Mouse (Mus musculus): ENCODE measurements at regions not wholly inside any gene's neighbourhood (a gene's known extent, or its start where the extent isn't known, plus 50 kb on each side); places are given as distances from the start of the nearest gene placed in this dataset.

GRCm38 (mm10) chr2:118025829-118026735 lies 85.6 kb upstream of the Thbs1 start:
- DNase-seq (ENCODE audit: low spot score): no peak
- no peaks in the 10 kb centered on the region for H3K27me3 ChIP-seq (ENCODE audit: control insufficient read depth, insufficient read depth, low read length)

GRCm38 (mm10) chr2:118028881-118029280 lies 82.8 kb upstream of the Thbs1 start:
- Histone ChIP-seq H3K27ac (ENCODE audit: low read depth, low read length) (no peak overlapping the region), H3K9me3 (ENCODE audit: control insufficient read depth, low read length) (no peaks in the 10 kb centered on the region), H3K36me3 (ENCODE audit: control insufficient read depth, insufficient read depth, low read length) (no peaks in the 10 kb centered on the region), H3K4me3 (ENCODE audit: low read depth, low read length) (no peak overlapping the region), H3K4me1 (ENCODE audit: control insufficient read depth, insufficient read depth, low read length) (no peaks in the 10 kb centered on the region), H3K4me2 (ENCODE audit: low read depth) (no peak overlapping the region), H3K9ac (ENCODE audit: low read length) (no peak overlapping the region), H3K27me3 (ENCODE audit: control insufficient read depth, insufficient read depth, low read length) (no peaks in the 10 kb centered on the region)
- DNase-seq (ENCODE audit: low spot score) (no peak), ATAC-seq (ENCODE audit: insufficient read depth, low FRiP score, low TSS enrichment) (no peak)
- 75% methylated on average over 1 of the region's 1 CpGs for WGBS

More at GRCm38 (mm10) chr2:118025829-118026735, 85.6 kb upstream of the Thbs1 start:
- no peaks in the 10 kb centered on the region for H3K4me1 ChIP-seq (ENCODE audit: control insufficient read depth, insufficient read depth, low read length)
- WGBS: 76% methylated on average over 6 of the region's 6 CpGs
- H3K9me3 ChIP-seq (ENCODE audit: control insufficient read depth, low read length): no peaks in the 10 kb centered on the region
- ATAC-seq (ENCODE audit: insufficient read depth, low FRiP score, low TSS enrichment): no peak
- H3K4me2 ChIP-seq (ENCODE audit: low read depth): no peak overlapping the region
- H3K4me3 ChIP-seq (ENCODE audit: low read depth, low read length): no peak overlapping the region
- H3K9ac ChIP-seq (ENCODE audit: low read length): no peak overlapping the region
- H3K27ac ChIP-seq (ENCODE audit: low read depth, low read length): no peak overlapping the region
- no peaks in the 10 kb centered on the region for H3K36me3 ChIP-seq (ENCODE audit: control insufficient read depth, insufficient read depth, low read length)

DNA sequence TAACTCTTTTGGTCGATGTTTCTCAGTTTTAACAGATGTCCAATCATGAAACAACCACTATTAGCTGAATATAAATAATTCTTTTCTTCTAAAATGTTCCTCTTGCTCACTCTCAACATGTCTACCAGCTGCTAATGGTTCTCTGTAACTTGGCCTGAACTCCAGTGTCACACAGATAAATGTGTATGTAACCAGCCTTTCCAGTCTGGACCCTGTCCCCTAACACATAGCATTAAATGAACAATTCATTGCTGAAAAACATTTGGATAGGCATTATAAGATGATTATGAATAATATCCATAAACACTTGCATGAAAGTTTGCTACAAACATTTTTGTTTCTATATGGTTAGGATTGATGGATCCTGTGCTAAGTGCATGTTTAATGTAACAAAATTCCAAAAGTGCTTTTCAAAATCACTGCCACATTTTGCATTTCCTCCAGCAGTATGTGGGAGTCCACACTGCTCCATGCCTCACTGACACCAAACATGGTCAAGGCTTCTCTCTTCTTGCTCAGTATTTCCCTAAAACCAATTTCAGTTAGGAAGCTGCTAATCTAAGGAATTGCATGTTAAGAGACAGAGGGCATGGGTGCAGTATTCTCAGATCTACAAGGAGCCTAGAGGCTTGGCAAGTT lies 82.1 kb upstream of the Thbs1 start:
- H3K4me1 ChIP-seq (ENCODE audit: control insufficient read depth, insufficient read depth, low read length): no peaks in the 10 kb centered on the region
- no peak for ATAC-seq (ENCODE audit: insufficient read depth, low FRiP score, low TSS enrichment)
- DNase-seq (ENCODE audit: low spot score): no peak
- H3K27me3 ChIP-seq (ENCODE audit: control insufficient read depth, insufficient read depth, low read length): no peaks in the 10 kb centered on the region
- no peak overlapping the region for H3K4me3 ChIP-seq (ENCODE audit: low read depth, low read length)
- H3K9ac ChIP-seq (ENCODE audit: low read length): no peak overlapping the region
- no peak overlapping the region for H3K4me2 ChIP-seq (ENCODE audit: low read depth)
- no peak overlapping the region for H3K27ac ChIP-seq (ENCODE audit: low read depth, low read length)
- H3K9me3 ChIP-seq (ENCODE audit: control insufficient read depth, low read length): no peaks in the 10 kb centered on the region
- WGBS: 68% methylated on average over 1 of the region's 1 CpGs
- H3K36me3 ChIP-seq (ENCODE audit: control insufficient read depth, insufficient read depth, low read length): no peaks in the 10 kb centered on the region

- Histone ChIP-seq H3K4me1 (ENCODE audit: control insufficient read depth, insufficient read depth, low read length) (no peaks in the 10 kb centered on the region), H3K9ac (ENCODE audit: low read length) (no peak overlapping the region), H3K4me2 (ENCODE audit: low read depth) (no peak overlapping the region), H3K27me3 (ENCODE audit: control insufficient read depth, insufficient read depth, low read length) (no peaks in the 10 kb centered on the region), H3K4me3 (ENCODE audit: low read depth, low read length) (no peak overlapping the region), H3K27ac (ENCODE audit: low read depth, low read length) (no peak overlapping the region), H3K9me3 (ENCODE audit: control insufficient read depth, low read length) (no peaks in the 10 kb centered on the region), H3K36me3 (ENCODE audit: control insufficient read depth, insufficient read depth, low read length) (no peaks in the 10 kb centered on the region)
- no peak for DNase-seq (ENCODE audit: low spot score)
- 70% methylated on average over 2 of the region's 2 CpGs for WGBS
- ATAC-seq (ENCODE audit: insufficient read depth, low FRiP score, low TSS enrichment): no peak
Measured at GRCm38 (mm10) chr2:118031662-118032061, 80.0 kb upstream of the Thbs1 start.

- Histone ChIP-seq H3K27ac (ENCODE audit: low read depth, low read length) (no peak overlapping the region), H3K4me2 (ENCODE audit: low read depth) (no peak overlapping the region), H3K4me1 (ENCODE audit: control insufficient read depth, insufficient read depth, low read length) (no peaks in the 10 kb centered on the region), H3K27me3 (ENCODE audit: control insufficient read depth, insufficient read depth, low read length) (no peaks in the 10 kb centered on the region), H3K4me3 (ENCODE audit: low read depth, low read length) (no peak overlapping the region), H3K9me3 (ENCODE audit: control insufficient read depth, low read length) (no peaks in the 10 kb centered on the region), H3K36me3 (ENCODE audit: control insufficient read depth, insufficient read depth, low read length) (no peaks in the 10 kb centered on the region), H3K9ac (ENCODE audit: low read length) (no peak overlapping the region)
- ATAC-seq (ENCODE audit: insufficient read depth, low FRiP score, low TSS enrichment) (no peak), DNase-seq (ENCODE audit: low spot score) (no peak)
- 87% methylated on average over 4 of the region's 4 CpGs for WGBS
Measured at GRCm38 (mm10) chr2:118033377-118033776, 78.3 kb upstream of the Thbs1 start.

GRCm38 (mm10) chr2:118034026-118034425 lies 77.7 kb upstream of the Thbs1 start:
- Histone ChIP-seq H3K27me3 (ENCODE audit: control insufficient read depth, insufficient read depth, low read length) (no peaks in the 10 kb centered on the region), H3K4me2 (ENCODE audit: low read depth) (no peak overlapping the region), H3K27ac (ENCODE audit: low read depth, low read length) (no peak overlapping the region), H3K36me3 (ENCODE audit: control insufficient read depth, insufficient read depth, low read length) (no peaks in the 10 kb centered on the region), H3K4me1 (ENCODE audit: control insufficient read depth, insufficient read depth, low read length) (no peaks in the 10 kb centered on the region), H3K4me3 (ENCODE audit: low read depth, low read length) (no peak overlapping the region), H3K9me3 (ENCODE audit: control insufficient read depth, low read length) (no peaks in the 10 kb centered on the region), H3K9ac (ENCODE audit: low read length) (no peak overlapping the region)
- no peak for ATAC-seq (ENCODE audit: insufficient read depth, low FRiP score, low TSS enrichment)
- 88% methylated on average over 3 of the region's 3 CpGs for WGBS
- no peak for DNase-seq (ENCODE audit: low spot score)

GRCm38 (mm10) chr2:118035333-118035732 lies 76.3 kb upstream of the Thbs1 start:
- WGBS: 93% methylated on average over 1 of the region's 1 CpGs
- H3K9ac ChIP-seq (ENCODE audit: low read length): no peak overlapping the region
- H3K4me3 ChIP-seq (ENCODE audit: low read depth, low read length): no peak overlapping the region
- no peaks in the 10 kb centered on the region for H3K36me3 ChIP-seq (ENCODE audit: control insufficient read depth, insufficient read depth, low read length)
- ATAC-seq (ENCODE audit: insufficient read depth, low FRiP score, low TSS enrichment) (no peak), DNase-seq (ENCODE audit: low spot score) (no peak)
- no peak overlapping the region for H3K4me2 ChIP-seq (ENCODE audit: low read depth)
- no peaks in the 10 kb centered on the region for H3K4me1 ChIP-seq (ENCODE audit: control insufficient read depth, insufficient read depth, low read length)
- no peak overlapping the region for H3K27ac ChIP-seq (ENCODE audit: low read depth, low read length)
- no peaks in the 10 kb centered on the region for H3K9me3 ChIP-seq (ENCODE audit: control insufficient read depth, low read length)
- H3K27me3 ChIP-seq (ENCODE audit: control insufficient read depth, insufficient read depth, low read length): no peaks in the 10 kb centered on the region

DNA sequence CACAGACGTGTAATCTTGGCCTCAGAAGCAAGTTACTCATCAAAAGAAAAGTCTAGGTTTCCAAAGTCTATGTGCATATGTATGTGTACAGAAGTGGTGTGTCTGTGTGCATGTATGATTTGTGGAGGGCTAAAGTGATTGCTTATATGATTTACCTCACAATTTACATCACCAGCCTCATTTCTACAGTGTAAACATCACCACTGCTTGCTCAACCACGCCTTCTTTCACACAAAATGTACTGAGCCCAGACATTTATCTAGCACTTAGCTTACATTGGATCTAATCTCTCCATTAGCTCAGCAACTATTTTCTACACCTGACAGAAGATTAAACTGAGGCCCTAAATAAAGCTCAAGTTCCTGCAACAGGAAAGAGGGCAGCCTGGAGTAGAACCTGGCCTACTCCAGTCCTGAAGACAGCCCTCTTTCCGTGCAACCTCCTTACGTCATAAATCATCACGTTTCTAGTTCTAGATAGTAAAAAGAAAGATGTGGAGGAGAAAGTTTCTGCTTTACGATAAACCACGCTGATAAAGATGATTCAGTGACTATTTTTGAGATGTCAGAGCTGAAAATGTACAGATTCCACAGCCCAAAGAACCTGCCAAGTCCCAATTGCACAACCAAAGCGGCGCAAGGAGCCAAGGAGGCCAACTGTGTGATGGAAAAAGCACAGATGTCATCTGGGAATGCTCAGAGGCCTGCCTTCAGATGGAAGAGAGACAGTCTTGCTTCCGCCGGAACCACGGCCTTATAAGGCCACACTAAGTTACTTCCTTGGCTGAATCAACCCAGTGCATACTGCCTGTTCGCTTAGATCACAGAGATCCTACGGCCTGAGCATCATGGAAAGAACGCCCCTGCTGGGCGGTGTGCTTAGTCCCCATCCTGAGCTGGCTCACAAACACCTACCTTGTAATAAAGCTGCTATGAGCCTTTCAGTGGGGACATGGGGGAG lies 72.5 kb upstream of the Thbs1 start:
- no peak for DNase-seq (ENCODE audit: low spot score)
- H3K4me3 ChIP-seq (ENCODE audit: low read depth, low read length): no peak overlapping the region
- H3K9me3 ChIP-seq (ENCODE audit: control insufficient read depth, low read length): no peaks in the 10 kb centered on the region
- no peaks in the 10 kb centered on the region for H3K27me3 ChIP-seq (ENCODE audit: control insufficient read depth, insufficient read depth, low read length)
- H3K4me1 ChIP-seq (ENCODE audit: control insufficient read depth, insufficient read depth, low read length): no peaks in the 10 kb centered on the region
- no peak overlapping the region for H3K27ac ChIP-seq (ENCODE audit: low read depth, low read length)
- no peaks in the 10 kb centered on the region for H3K36me3 ChIP-seq (ENCODE audit: control insufficient read depth, insufficient read depth, low read length)
- WGBS: 92% methylated on average over 16 of the region's 16 CpGs
- no peak overlapping the region for H3K4me2 ChIP-seq (ENCODE audit: low read depth)
- ATAC-seq (ENCODE audit: insufficient read depth, low FRiP score, low TSS enrichment): no peak
- no peak overlapping the region for H3K9ac ChIP-seq (ENCODE audit: low read length)
